Mouse (Mus musculus): ENCODE data around the gene Usp45. TPM values are rescaled to one million over a fixed set of nuclear protein-coding genes. Genes with fewer than 3 reads are reported as not detected.
"Not testable (repeated sequence)": the region's sequence is repeated elsewhere in the genome, so short reads cannot be mapped to it uniquely, and the experiment has no call there.

The Usp45 gene
- total and polyA plus RNA-seq, 3 experiments: 1.9 to 12.8 (median 10.4) TPM

GRCm38 (mm10) chr4:21744142-21744541, 22.8 kb upstream of the Usp45 start:
- H3K27ac ChIP-seq; H3K4me3 ChIP-seq; DNase-seq; H3K4me1 ChIP-seq (ENCODE audit: control insufficient read depth, insufficient read depth, low read length); intact Hi-C loops (cut with DNase I); H3K79me2 ChIP-seq (replicated peaks; ENCODE audit: control insufficient read depth, insufficient read depth, low read length); H3K36me3 ChIP-seq (ENCODE audit: control insufficient read depth, insufficient read depth, low read length); H3K27me3 ChIP-seq (ENCODE audit: control insufficient read depth, insufficient read depth, low read length); H3K9ac ChIP-seq (ENCODE audit: low read depth, low read length): not testable (repeated sequence)
- 97% methylated on average over 8 of the region's 8 CpGs for WGBS
- peak; percentile 11; the same call in 1 of the 2 replicates for TF ChIP-seq CTCF (IDR thresholded peaks at IDR 0.05)

- Histone ChIP-seq H3K27me3 (ENCODE audit: control insufficient read depth, insufficient read depth, low read length) (no peaks in the 10 kb centered on the region), H3K4me1 (ENCODE audit: control insufficient read depth, insufficient read depth, low read length) (no peaks in the 10 kb centered on the region), H3K27ac (no peak overlapping the region), H3K9ac (ENCODE audit: low read depth, low read length) (no peak overlapping the region), H3K79me2 (replicated peaks; ENCODE audit: control insufficient read depth, insufficient read depth, low read length) (no peaks in the 10 kb centered on the region), H3K4me3 (no peak overlapping the region), H3K36me3 (ENCODE audit: control insufficient read depth, insufficient read depth, low read length) (no peaks in the 10 kb centered on the region)
- WGBS: 69% methylated on average over 5 of the region's 5 CpGs
- DNase-seq: no peak
- TF ChIP-seq CTCF (IDR thresholded peaks at IDR 0.05): no peak
- TF ChIP-seq POLR2A (IDR thresholded peaks at IDR 0.05; ENCODE audit: insufficient read depth, low read depth, low read length): no peak
- no peak for TF ChIP-seq EP300 (IDR thresholded peaks at IDR 0.05; ENCODE audit: insufficient read depth, low read depth, low read length)
- intact Hi-C loops (cut with DNase I): loop anchor here (5.0 kb wide), 1 partner anchor 42 kb away; no protein-coding TSS in a partner anchor
These were observed 21.2 kb upstream of the Usp45 start for GRCm38 (mm10) chr4:21745723-21746122.

GRCm38 (mm10) chr4:21755123-21755789, 11.7 kb upstream of the Usp45 start:
- no peak overlapping the region for H3K27ac ChIP-seq
- TF ChIP-seq EP300 (IDR thresholded peaks at IDR 0.05; ENCODE audit: insufficient read depth, low read depth, low read length) (no peak), CTCF (IDR thresholded peaks at IDR 0.05) (no peak), POLR2A (IDR thresholded peaks at IDR 0.05; ENCODE audit: insufficient read depth, low read depth, low read length) (no peak)
- DNase-seq: peak in 1 of 2 experiments; percentile 23
- no peaks in the 10 kb centered on the region for H3K27me3 ChIP-seq (ENCODE audit: control insufficient read depth, insufficient read depth, low read length)
- no peaks in the 10 kb centered on the region for H3K36me3 ChIP-seq (ENCODE audit: control insufficient read depth, insufficient read depth, low read length)
- H3K9ac ChIP-seq (ENCODE audit: low read depth, low read length): no peak overlapping the region
- intact Hi-C loops (cut with DNase I): no loop called here
- WGBS: 56% methylated on average over 4 of the region's 4 CpGs
- no peaks in the 10 kb centered on the region for H3K79me2 ChIP-seq (replicated peaks; ENCODE audit: control insufficient read depth, insufficient read depth, low read length)
- no peak overlapping the region for H3K4me3 ChIP-seq
- no peaks in the 10 kb centered on the region for H3K4me1 ChIP-seq (ENCODE audit: control insufficient read depth, insufficient read depth, low read length)

GRCm38 (mm10) chr4:21758860-21759259, 8.1 kb upstream of the Usp45 start:
- Histone ChIP-seq H3K4me3 (no peak overlapping the region), H3K27ac (no peak overlapping the region), H3K9ac (ENCODE audit: low read depth, low read length) (no peak overlapping the region), H3K79me2 (replicated peaks; ENCODE audit: control insufficient read depth, insufficient read depth, low read length) (no peaks in the 10 kb centered on the region), H3K4me1 (ENCODE audit: control insufficient read depth, insufficient read depth, low read length) (no peaks in the 10 kb centered on the region), H3K36me3 (ENCODE audit: control insufficient read depth, insufficient read depth, low read length) (no peaks in the 10 kb centered on the region), H3K27me3 (ENCODE audit: control insufficient read depth, insufficient read depth, low read length) (no peaks in the 10 kb centered on the region)
- TF ChIP-seq CTCF (IDR thresholded peaks at IDR 0.05) (no peak), EP300 (IDR thresholded peaks at IDR 0.05; ENCODE audit: insufficient read depth, low read depth, low read length) (no peak), POLR2A (IDR thresholded peaks at IDR 0.05; ENCODE audit: insufficient read depth, low read depth, low read length) (no peak)
- intact Hi-C loops (cut with DNase I): no loop called here
- no peak for DNase-seq
- WGBS: 57% methylated on average over 1 of the region's 1 CpGs

- H3K79me2 ChIP-seq (replicated peaks; ENCODE audit: control insufficient read depth, insufficient read depth, low read length): no peaks in the 10 kb centered on the region
- H3K27ac ChIP-seq: no peak overlapping the region
- no peak overlapping the region for H3K9ac ChIP-seq (ENCODE audit: low read depth, low read length)
- no peak overlapping the region for H3K4me3 ChIP-seq
- H3K27me3 ChIP-seq (ENCODE audit: control insufficient read depth, insufficient read depth, low read length): no peaks in the 10 kb centered on the region
- DNase-seq: no peak
- TF ChIP-seq CTCF (IDR thresholded peaks at IDR 0.05) (no peak), POLR2A (IDR thresholded peaks at IDR 0.05; ENCODE audit: insufficient read depth, low read depth, low read length) (no peak), EP300 (IDR thresholded peaks at IDR 0.05; ENCODE audit: insufficient read depth, low read depth, low read length) (no peak)
- intact Hi-C loops (cut with DNase I): no loop called here
- no peaks in the 10 kb centered on the region for H3K4me1 ChIP-seq (ENCODE audit: control insufficient read depth, insufficient read depth, low read length)
- 70% methylated on average over 9 of the region's 9 CpGs for WGBS
- no peaks in the 10 kb centered on the region for H3K36me3 ChIP-seq (ENCODE audit: control insufficient read depth, insufficient read depth, low read length)
These were observed 5.4 kb upstream of the Usp45 start for GRCm38 (mm10) chr4:21761416-21762160.

- intact Hi-C loops (cut with DNase I): no loop called here
- H3K9ac ChIP-seq (ENCODE audit: low read depth, low read length): no peak overlapping the region
- no peak overlapping the region for H3K27ac ChIP-seq
- no peaks in the 10 kb centered on the region for H3K4me1 ChIP-seq (ENCODE audit: control insufficient read depth, insufficient read depth, low read length)
- H3K27me3 ChIP-seq (ENCODE audit: control insufficient read depth, insufficient read depth, low read length): no peaks in the 10 kb centered on the region
- 68% methylated on average over 4 of the region's 4 CpGs for WGBS
- no peak for DNase-seq
- TF ChIP-seq EP300 (IDR thresholded peaks at IDR 0.05; ENCODE audit: insufficient read depth, low read depth, low read length): no peak
- TF ChIP-seq CTCF (IDR thresholded peaks at IDR 0.05): no peak
- TF ChIP-seq POLR2A (IDR thresholded peaks at IDR 0.05; ENCODE audit: insufficient read depth, low read depth, low read length): no peak
- H3K36me3 ChIP-seq (ENCODE audit: control insufficient read depth, insufficient read depth, low read length): no peaks in the 10 kb centered on the region
- H3K4me3 ChIP-seq: no peak overlapping the region
- no peaks in the 10 kb centered on the region for H3K79me2 ChIP-seq (replicated peaks; ENCODE audit: control insufficient read depth, insufficient read depth, low read length)
These were observed 3.1 kb upstream of the Usp45 start for GRCm38 (mm10) chr4:21763827-21764226.

All from heart, adult 2 months (tissue).